Mouse (Mus musculus): ENCODE measurements around the gene Zfp446. TPM values are rescaled to one million over a fixed set of nuclear protein-coding genes. Genes with fewer than 3 reads are reported as not detected.
A peak's percentile ranks its signal among the peaks of the same experiment; 100 is the strongest.
"Not testable (repeated sequence)": the region's sequence is repeated elsewhere in the genome, so short reads cannot be mapped to it uniquely, and the experiment has no call there.

Gene Zfp446
- polyA plus RNA-seq (2012; fragmentation: generic; extraction: Trizol), result 1.7 TPM

DNA sequence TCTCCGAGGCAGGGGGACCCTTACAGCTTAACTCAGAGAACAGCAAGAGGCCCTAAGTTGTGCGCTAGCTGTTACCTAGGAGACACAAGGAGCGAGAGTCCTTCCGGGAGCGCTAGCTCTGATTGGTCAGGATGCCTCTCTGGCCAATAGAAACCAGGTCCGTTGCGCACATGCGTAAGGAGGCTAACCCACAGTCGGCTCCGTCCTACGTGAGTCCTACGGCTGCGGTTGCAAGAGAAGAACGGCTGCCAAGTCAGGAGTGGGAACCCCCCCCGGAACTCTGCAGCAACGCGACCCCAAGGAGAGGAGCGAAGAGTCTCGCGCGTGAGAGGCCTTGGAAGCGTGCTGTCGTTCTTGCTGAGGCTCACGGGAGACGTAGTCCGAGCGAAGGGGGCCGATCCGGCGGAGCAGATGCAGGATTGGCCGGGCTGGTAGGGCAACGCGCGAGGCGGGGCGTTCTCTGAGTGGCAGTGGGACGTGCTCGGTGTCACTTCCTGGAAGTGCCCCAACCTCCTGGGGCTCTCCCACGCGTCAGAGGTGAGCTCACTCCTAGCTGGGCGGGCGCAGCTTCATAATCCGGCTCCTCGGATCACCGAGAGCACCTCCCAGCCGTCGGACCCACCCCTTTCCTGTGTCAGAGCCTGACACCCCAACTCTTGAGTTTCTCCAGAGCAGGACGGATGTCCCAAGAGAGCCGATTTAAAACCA is at the start of gene Zfp446:
Gene Zfp446, plus strand, starts transcription at position 167 of the 708 bp plus-strand sequence.
- no peaks in the 10 kb centered on the region for H3K36me3 ChIP-seq (ENCODE audit: control insufficient read depth, insufficient read depth)
- no peak for TF ChIP-seq E2F4 (IDR thresholded peaks at IDR 0.05; ENCODE audit: insufficient read depth)
- TF ChIP-seq CEBPB (IDR thresholded peaks at IDR 0.05; ENCODE audit: insufficient read depth, poor library complexity, severe bottlenecking), result no peak
- peak; percentile 15 for TF ChIP-seq SRF (IDR thresholded peaks at IDR 0.05; ENCODE audit: control insufficient read depth, insufficient read length, low read depth)
- peak; percentile 86 for TF ChIP-seq POLR2AphosphoS2 (IDR thresholded peaks at IDR 0.05; ENCODE audit: insufficient read length, low read depth)
- no peak for TF ChIP-seq MYOD1 (IDR thresholded peaks at IDR 0.05; ENCODE audit: control insufficient read depth in 1 of 3, insufficient read length in 2 of 3, low read depth in 2 of 3)
- TF ChIP-seq MYOG (IDR thresholded peaks at IDR 0.05; ENCODE audit: control insufficient read depth in 1 of 3, insufficient read depth in 1 of 3, insufficient read length in 2 of 3, low read depth in 2 of 3), result peak in 1 of 3 experiments; percentile 27
- peak; percentile 80 for TF ChIP-seq POLR2A (IDR thresholded peaks at IDR 0.05; ENCODE audit: insufficient read length, low read depth)
- peak within 1 kb of the TSS; percentile 19 for H3ac ChIP-seq (ENCODE audit: control insufficient read depth, insufficient read length)
- H3K79me2 ChIP-seq (ENCODE audit: control insufficient read depth, insufficient read depth), result no peaks in the 10 kb centered on the region
- H3K27me3 ChIP-seq (ENCODE audit: control insufficient read depth, insufficient read depth, insufficient read length), result no peaks in the 10 kb centered on the region
- peak within 1 kb of the TSS; percentile 99 for H3K4me2 ChIP-seq (ENCODE audit: low read depth)
- peak within 1 kb of the TSS; percentile 66 for H3K4me3 ChIP-seq

DNA sequence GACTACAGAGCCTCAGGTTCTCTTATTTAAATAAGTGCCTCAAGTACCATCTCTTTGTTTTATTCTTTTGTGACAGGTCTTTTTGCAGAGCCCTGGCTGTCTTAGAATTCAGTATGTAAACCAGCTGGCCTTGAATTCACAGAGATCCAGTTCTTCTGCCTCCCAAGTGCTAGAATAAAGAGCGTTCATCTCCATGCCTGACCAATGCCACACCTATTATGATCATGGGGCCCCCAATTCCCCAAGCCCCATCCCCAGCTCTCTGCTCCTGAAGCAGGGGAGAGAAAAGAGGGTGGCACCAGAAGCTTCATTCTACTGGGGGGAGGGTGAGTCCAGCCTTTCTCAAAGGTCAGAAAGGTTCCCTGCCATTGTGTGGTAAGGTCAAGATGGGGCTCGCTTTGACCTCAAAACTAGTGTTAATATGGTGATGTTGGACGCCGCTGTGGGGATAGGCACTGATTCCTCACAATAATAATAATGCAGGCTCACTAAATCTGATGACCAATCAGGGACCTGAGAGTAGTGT is 44.0 kb upstream of the Zfp446 start:
- Histone ChIP-seq H3ac (ENCODE audit: control insufficient read depth, insufficient read length) (no peak overlapping the region), H3K79me2 (ENCODE audit: control insufficient read depth, insufficient read depth) (no peaks in the 10 kb centered on the region), H3K27me3 (ENCODE audit: control insufficient read depth, insufficient read depth, insufficient read length) (no peaks in the 10 kb centered on the region), H3K4me2 (ENCODE audit: low read depth) (no peak overlapping the region), H3K36me3 (ENCODE audit: control insufficient read depth, insufficient read depth) (no peaks in the 10 kb centered on the region), H3K4me3 (no peak overlapping the region)
- TF ChIP-seq TCF3 (IDR thresholded peaks at IDR 0.05; ENCODE audit: insufficient read length, low read depth) (no peak), MYOG (IDR thresholded peaks at IDR 0.05; ENCODE audit: control insufficient read depth in 1 of 3, insufficient read depth in 1 of 3, insufficient read length in 2 of 3, low read depth in 2 of 3) (no peak), TCF12 (IDR thresholded peaks at IDR 0.05; ENCODE audit: insufficient read depth, poor library complexity, severe bottlenecking) (no peak), USF1 (IDR thresholded peaks at IDR 0.05; ENCODE audit: low read depth) (no peak), POLR2A (IDR thresholded peaks at IDR 0.05; ENCODE audit: insufficient read length, low read depth) (no peak), POLR2AphosphoS2 (IDR thresholded peaks at IDR 0.05; ENCODE audit: insufficient read length, low read depth) (no peak), CEBPB (IDR thresholded peaks at IDR 0.05; ENCODE audit: insufficient read depth, poor library complexity, severe bottlenecking) (no peak), E2F4 (IDR thresholded peaks at IDR 0.05; ENCODE audit: insufficient read depth) (no peak), MAX (IDR thresholded peaks at IDR 0.05; ENCODE audit: low read depth) (no peak), REST (IDR thresholded peaks at IDR 0.05; ENCODE audit: insufficient read depth, insufficient read length) (no peak)

DNA sequence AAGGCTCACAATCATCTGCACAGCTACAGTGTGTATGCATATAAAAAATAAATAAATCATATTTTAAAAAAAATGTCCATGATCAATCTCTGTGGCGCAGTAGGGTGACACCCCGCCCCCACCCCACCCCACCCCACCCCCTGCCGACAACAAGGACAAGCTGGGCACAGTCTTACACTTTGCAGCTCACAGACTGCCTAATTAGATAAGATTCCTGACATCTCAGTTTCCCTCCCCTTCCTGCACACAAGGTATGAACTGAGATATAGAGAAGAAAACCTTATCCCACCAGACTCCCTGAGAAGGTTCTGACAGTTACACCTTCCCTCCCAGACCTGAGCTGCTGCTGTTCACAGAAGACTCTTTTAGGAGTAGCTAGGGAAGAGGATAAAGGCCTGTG is 42.8 kb upstream of the Zfp446 start:
- Histone ChIP-seq H3K4me3 (no peak overlapping the region), H3ac (ENCODE audit: control insufficient read depth, insufficient read length) (no peak overlapping the region), H3K4me2 (ENCODE audit: low read depth) (no peak overlapping the region), H3K36me3 (ENCODE audit: control insufficient read depth, insufficient read depth) (no peaks in the 10 kb centered on the region), H3K27me3 (ENCODE audit: control insufficient read depth, insufficient read depth, insufficient read length) (no peaks in the 10 kb centered on the region), H3K79me2 (ENCODE audit: control insufficient read depth, insufficient read depth) (no peaks in the 10 kb centered on the region)
- no peak for TF ChIP-seq REST (IDR thresholded peaks at IDR 0.05; ENCODE audit: insufficient read depth, insufficient read length)
- no peak for TF ChIP-seq MAX (IDR thresholded peaks at IDR 0.05; ENCODE audit: low read depth)
- TF ChIP-seq TCF12 (IDR thresholded peaks at IDR 0.05; ENCODE audit: insufficient read depth, poor library complexity, severe bottlenecking), result no peak
- TF ChIP-seq CEBPB (IDR thresholded peaks at IDR 0.05; ENCODE audit: insufficient read depth, poor library complexity, severe bottlenecking), result no peak
- TF ChIP-seq USF1 (IDR thresholded peaks at IDR 0.05; ENCODE audit: low read depth), result no peak
- TF ChIP-seq TCF3 (IDR thresholded peaks at IDR 0.05; ENCODE audit: insufficient read length, low read depth), result no peak
- no peak for TF ChIP-seq E2F4 (IDR thresholded peaks at IDR 0.05; ENCODE audit: insufficient read depth)
- TF ChIP-seq MYOG (IDR thresholded peaks at IDR 0.05; ENCODE audit: control insufficient read depth in 1 of 3, insufficient read depth in 1 of 3, insufficient read length in 2 of 3, low read depth in 2 of 3), result no peak
- no peak for TF ChIP-seq SRF (IDR thresholded peaks at IDR 0.05; ENCODE audit: control insufficient read depth, insufficient read length, low read depth)
- no peak for TF ChIP-seq POLR2A (IDR thresholded peaks at IDR 0.05; ENCODE audit: insufficient read length, low read depth)
- TF ChIP-seq POLR2AphosphoS2 (IDR thresholded peaks at IDR 0.05; ENCODE audit: insufficient read length, low read depth), result no peak

DNA sequence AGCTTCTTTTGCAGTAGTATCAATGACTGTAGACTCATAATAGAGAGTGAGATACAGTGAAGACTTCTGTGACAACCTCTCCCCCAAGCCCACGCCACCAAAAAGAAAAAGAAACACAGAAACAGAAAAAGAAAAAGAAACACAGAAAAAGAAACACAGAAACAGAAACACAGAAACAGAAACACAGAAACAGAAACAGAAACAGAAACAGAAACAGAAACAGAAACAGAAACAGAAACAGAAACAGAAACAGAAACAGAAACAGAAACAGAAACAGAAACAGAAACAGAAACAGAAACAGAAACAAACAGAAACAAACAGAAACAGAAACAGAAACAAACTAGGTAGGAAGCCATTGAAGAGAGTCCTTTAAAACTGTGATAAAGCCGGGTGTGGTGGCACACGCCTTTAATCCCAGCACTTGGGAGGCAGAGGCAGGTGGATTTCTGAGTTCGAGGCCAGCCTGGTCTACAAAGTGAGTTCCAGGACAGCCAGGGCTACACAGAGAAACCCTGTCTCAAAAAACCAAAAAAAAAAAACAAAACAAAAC is 40.3 kb upstream of the Zfp446 start:
- not testable (repeated sequence) for H3K36me3 ChIP-seq (ENCODE audit: control insufficient read depth, insufficient read depth); H3ac ChIP-seq (ENCODE audit: control insufficient read depth, insufficient read length); H3K27me3 ChIP-seq (ENCODE audit: control insufficient read depth, insufficient read depth, insufficient read length); H3K4me3 ChIP-seq; H3K4me2 ChIP-seq (ENCODE audit: low read depth); H3K79me2 ChIP-seq (ENCODE audit: control insufficient read depth, insufficient read depth)

DNA sequence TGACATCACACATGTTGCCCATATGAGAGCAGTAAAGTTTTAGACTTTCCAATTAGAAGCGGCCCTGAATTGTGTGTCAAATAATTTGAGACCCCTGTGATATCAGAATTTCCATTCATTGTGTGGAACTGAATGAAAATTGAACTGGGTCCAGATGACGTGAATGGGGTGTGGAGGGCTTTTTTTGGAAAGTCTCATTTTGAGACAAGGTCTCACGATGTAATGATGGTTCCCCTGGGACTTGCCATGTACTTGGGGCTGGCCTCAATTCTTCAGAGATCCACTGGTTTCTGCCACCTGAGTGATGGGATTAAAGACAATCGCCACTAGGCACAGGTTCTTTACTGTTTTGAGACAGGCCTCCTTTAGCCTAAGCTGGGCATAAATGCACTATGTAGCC is 37.0 kb upstream of the Zfp446 start:
- H3K27me3 ChIP-seq (ENCODE audit: control insufficient read depth, insufficient read depth, insufficient read length), result no peaks in the 10 kb centered on the region
- no peaks in the 10 kb centered on the region for H3K79me2 ChIP-seq (ENCODE audit: control insufficient read depth, insufficient read depth)
- no peak overlapping the region for H3ac ChIP-seq (ENCODE audit: control insufficient read depth, insufficient read length)
- TF ChIP-seq TCF3 (IDR thresholded peaks at IDR 0.05; ENCODE audit: insufficient read length, low read depth) (no peak), MAX (IDR thresholded peaks at IDR 0.05; ENCODE audit: low read depth) (no peak), CEBPB (IDR thresholded peaks at IDR 0.05; ENCODE audit: insufficient read depth, poor library complexity, severe bottlenecking) (no peak), TCF12 (IDR thresholded peaks at IDR 0.05; ENCODE audit: insufficient read depth, poor library complexity, severe bottlenecking) (no peak), REST (IDR thresholded peaks at IDR 0.05; ENCODE audit: insufficient read depth, insufficient read length) (no peak), POLR2A (IDR thresholded peaks at IDR 0.05; ENCODE audit: insufficient read length, low read depth) (no peak), MYOD1 (IDR thresholded peaks at IDR 0.05; ENCODE audit: control insufficient read depth in 1 of 3, insufficient read length in 2 of 3, low read depth in 2 of 3) (no peak), MYOG (IDR thresholded peaks at IDR 0.05; ENCODE audit: control insufficient read depth in 1 of 3, insufficient read depth in 1 of 3, insufficient read length in 2 of 3, low read depth in 2 of 3) (no peak), POLR2AphosphoS2 (IDR thresholded peaks at IDR 0.05; ENCODE audit: insufficient read length, low read depth) (no peak), SRF (IDR thresholded peaks at IDR 0.05; ENCODE audit: control insufficient read depth, insufficient read length, low read depth) (no peak), USF1 (IDR thresholded peaks at IDR 0.05; ENCODE audit: low read depth) (no peak), E2F4 (IDR thresholded peaks at IDR 0.05; ENCODE audit: insufficient read depth) (no peak)
- no peak overlapping the region for H3K4me2 ChIP-seq (ENCODE audit: low read depth)
- H3K36me3 ChIP-seq (ENCODE audit: control insufficient read depth, insufficient read depth), result no peaks in the 10 kb centered on the region
- no peak overlapping the region for H3K4me3 ChIP-seq

All from myocyte (in vitro differentiated cells).